Mouse (Mus musculus) neutrophil, adult 59 days (primary cell): ENCODE measurements around the gene Pgls. TPM values are rescaled to one million over a fixed set of nuclear protein-coding genes. Genes with fewer than 3 reads are reported as not detected.

Experiments
- total RNA-seq, 2 experiments: library from RNA; stranded (reverse); gene quantifications; 1 replicate in 1 of 2; 2 replicates in 1 of 2; pipeline ENCODE4 v1.2.4; 2023

Gene Pgls
- 10 to 100 TPM; 92.3 to 98.2 TPM for total RNA-seq

GRCm38 (mm10) chr8:71591471-71592373 lies at the start of gene Pgls:
TSS of gene Pgls (plus strand) at chr8:71592176.

GRCm38 (mm10) chr8:71542632-71543343 lies 49.2 kb upstream of the Pgls start, which contains the start of gene Mvb12a:
TSS of gene Mvb12a (plus strand) at chr8:71542922.

GRCm38 (mm10) chr8:71558071-71558957 lies 33.7 kb upstream of the Pgls start, which contains the start of gene Tmem221:
TSS of gene Tmem221 (minus strand) at chr8:71558871.

GRCm38 (mm10) chr8:71566501-71566900 lies 25.5 kb upstream of the Pgls start, which contains the start of gene Nxnl1:
TSS of gene Nxnl1 (minus strand) at chr8:71566601.

GRCm38 (mm10) chr8:71568387-71568937 lies 23.5 kb upstream of the Pgls start, which contains the start of gene Slc27a1:
TSS of gene Slc27a1 (plus strand) at chr8:71568882.

GRCm38 (mm10) chr8:71597451-71597850 lies 5.5 kb downstream of the Pgls start, which contains the start of gene Fam129c:
TSS of gene Fam129c (plus strand) at chr8:71597648.

GRCm38 (mm10) chr8:71610822-71611651 lies 19.1 kb downstream of the Pgls start, which contains the start of gene Colgalt1:
TSS of gene Colgalt1 (plus strand) at chr8:71610998.

Other genes starting within 250 kb of the Pgls start
- gene Use1, start 225.3 kb upstream of the Pgls start, total RNA-seq, result 100 to 1,000 TPM; 150 to 156 TPM
- 10 to 100 TPM; 17.1 to 18.6 TPM for gene Ocel1, start 220.9 kb upstream of the Pgls start, total RNA-seq
- gene Nr2f6, start 210.2 kb upstream of the Pgls start, total RNA-seq, result 1 to 10 TPM; 7.7 to 8.6 TPM
- gene Ushbp1, start 196.4 kb upstream of the Pgls start, total RNA-seq, result under 1 TPM; 0.18 to 0.49 TPM
- gene Babam1, start 195.3 kb upstream of the Pgls start, total RNA-seq, result 10 to 100 TPM; 65.8 to 76.1 TPM
- gene Ankle1, start 186.2 kb upstream of the Pgls start, total RNA-seq, result 10 to 100 TPM; 15.9 to 17.0 TPM
- gene Abhd8, start 128.5 kb upstream of the Pgls start, total RNA-seq, result 1 to 10 TPM; 4.3 to 6.3 TPM
- gene Mrpl34, start 127.2 kb upstream of the Pgls start, total RNA-seq, result 10 to 100 TPM; 28.3 to 34.8 TPM
- 10 to 100 TPM; 78.4 to 85.3 TPM for gene Dda1, start 123.0 kb upstream of the Pgls start, total RNA-seq
- 1 to 10 TPM; 3.7 to 5.7 TPM for gene Ano8, start 106.2 kb upstream of the Pgls start, total RNA-seq
- gene Gtpbp3, start 104.1 kb upstream of the Pgls start, total RNA-seq, result 10 to 100 TPM; 10.3 to 11.8 TPM
- 1 to 10 TPM in 1 of 2 experiments, under 1 TPM in 1; 0.68 to 1.6 TPM for gene Plvap, start 80.4 kb upstream of the Pgls start, total RNA-seq
- gene Ccdc194, start 66.5 kb upstream of the Pgls start, total RNA-seq, result not detected
- gene Bst2, start 54.7 kb upstream of the Pgls start, total RNA-seq, result 10 to 100 TPM; 17.2 to 21.1 TPM
- 10 to 100 TPM; 24.6 to 35.1 TPM for gene Mvb12a, start 49.3 kb upstream of the Pgls start, total RNA-seq
- gene Tmem221, start 33.3 kb upstream of the Pgls start, total RNA-seq, result under 1 TPM in 1 of 2 experiments, not detected in 1; 0.31 TPM
- gene Nxnl1, start 25.6 kb upstream of the Pgls start, total RNA-seq, result not detected
- gene Slc27a1, start 23.3 kb upstream of the Pgls start, total RNA-seq, result 1 to 10 TPM; 1.5 to 1.7 TPM
- 10 to 100 TPM in 1 of 2 experiments, 1 to 10 TPM in 1; 5.1 to 14.5 TPM for gene Fam129c, start 5.5 kb downstream of the Pgls start, total RNA-seq
- gene Colgalt1, start 18.8 kb downstream of the Pgls start, total RNA-seq, result 10 to 100 TPM; 43.3 to 52.2 TPM
- gene Unc13a, start 79.6 kb downstream of the Pgls start, total RNA-seq, result under 1 TPM; 0.11 to 0.26 TPM
- 10 to 100 TPM; 14.9 to 15.9 TPM for gene Jak3, start 84.1 kb downstream of the Pgls start, total RNA-seq
- gene Insl3, start 97.0 kb downstream of the Pgls start, total RNA-seq, result 1 to 10 TPM; 5.7 to 8.3 TPM
- gene B3gnt3, start 109.6 kb downstream of the Pgls start, total RNA-seq, result under 1 TPM in 1 of 2 experiments, not detected in 1; 0.16 TPM
- gene Fcho1, start 133.5 kb downstream of the Pgls start, total RNA-seq, result 10 to 100 TPM; 41.8 to 52.1 TPM